Mouse (Mus musculus): ENCODE results near the gene Agbl4. TPM values are rescaled to one million over a fixed set of nuclear protein-coding genes. Genes with fewer than 3 reads are reported as not detected.
"Not testable (repeated sequence)": the region's sequence is repeated elsewhere in the genome, so short reads cannot be mapped to it uniquely, and the experiment has no call there.

The Agbl4 gene
- total RNA-seq, 4 experiments from 2014 or later: 21.6 to 24.3 (median 23.9) TPM

DNA sequence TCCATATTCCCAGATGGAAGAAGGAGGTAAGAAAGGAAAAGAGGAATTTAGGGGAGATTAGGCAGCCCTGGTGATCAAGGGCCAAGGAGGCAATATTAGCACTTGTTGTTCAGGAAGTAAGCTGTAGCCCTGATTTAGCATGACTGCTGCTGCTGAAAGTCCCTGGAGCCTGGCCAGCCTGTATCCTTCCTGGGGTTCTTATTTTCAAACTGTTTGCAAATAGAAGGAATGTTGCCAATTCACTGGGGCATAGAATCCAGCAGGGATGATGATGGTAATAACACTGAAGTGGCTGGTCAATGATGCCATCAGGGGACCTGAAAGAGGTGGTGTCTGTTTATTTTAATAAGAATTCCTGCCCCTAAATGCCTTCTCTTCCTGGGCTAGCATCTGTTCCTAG is 518.6 kb downstream of the Agbl4 start:
- DNase-seq (ENCODE audit: low spot score in 2 of 2): peak in 1 of 2 experiments; percentile 33

DNA sequence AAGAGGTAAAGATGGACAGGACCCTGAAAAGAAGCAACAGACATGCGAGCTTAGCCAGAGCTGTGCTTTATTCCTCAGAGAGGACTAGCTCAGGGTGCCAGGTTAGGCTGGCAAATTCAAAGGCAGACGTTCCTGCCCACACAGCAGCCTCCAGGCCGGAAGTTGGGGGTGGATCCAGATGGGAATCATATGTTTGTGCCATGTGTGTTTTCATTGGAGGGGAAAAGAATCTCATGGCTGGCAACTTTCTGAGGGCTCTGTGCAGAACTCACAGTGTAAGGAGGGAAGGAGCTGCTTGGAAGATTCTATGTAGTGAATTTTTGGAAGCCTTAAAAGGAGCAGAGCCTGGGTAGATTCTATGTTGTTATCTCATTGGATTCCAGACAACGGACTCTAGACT is 519.1 kb downstream of the Agbl4 start:
- peak; percentile 56 to 86 for DNase-seq (ENCODE audit: low spot score in 2 of 2)

DNA sequence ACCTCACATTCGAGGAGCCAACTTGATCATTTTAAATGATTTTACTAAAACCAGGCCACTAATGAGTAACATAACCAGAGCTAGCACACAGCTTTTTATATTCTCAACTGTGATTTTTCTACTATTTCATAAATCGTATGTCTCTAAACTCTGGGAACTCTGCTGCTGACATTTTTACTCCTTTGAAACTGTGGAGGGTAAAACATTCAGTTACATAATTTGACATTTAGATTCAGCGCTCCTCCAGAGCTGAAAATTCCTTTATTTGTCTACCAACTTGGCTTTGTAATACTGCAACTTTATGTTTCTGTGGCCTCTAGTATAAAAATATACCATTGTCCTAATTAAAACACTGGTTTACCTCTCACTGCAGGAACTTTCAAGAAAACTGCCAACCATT is 523.6 kb downstream of the Agbl4 start:
- no peak for DNase-seq (ENCODE audit: low spot score in 2 of 2)

DNA sequence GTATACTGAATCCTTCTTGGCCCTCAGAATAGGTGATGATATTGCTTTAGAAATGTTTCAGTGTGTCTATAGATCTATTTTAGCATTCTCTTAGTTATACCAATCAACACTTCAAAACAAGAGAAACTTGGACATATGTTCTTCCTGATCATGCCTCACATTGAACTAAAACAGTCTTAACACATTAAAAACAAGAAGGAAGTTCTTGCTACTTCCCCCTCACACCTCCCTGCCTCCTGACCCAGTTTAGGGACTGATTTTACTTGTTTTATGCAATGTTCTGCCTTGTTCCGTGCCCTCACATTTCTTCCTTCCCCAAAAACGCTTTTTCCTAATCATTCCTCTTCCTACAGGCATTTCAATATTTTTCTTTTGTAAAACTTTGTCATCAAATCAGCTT is 604.2 kb downstream of the Agbl4 start:
- peak in 1 of 2 experiments; percentile 16 for DNase-seq (ENCODE audit: low spot score in 2 of 2)

DNA sequence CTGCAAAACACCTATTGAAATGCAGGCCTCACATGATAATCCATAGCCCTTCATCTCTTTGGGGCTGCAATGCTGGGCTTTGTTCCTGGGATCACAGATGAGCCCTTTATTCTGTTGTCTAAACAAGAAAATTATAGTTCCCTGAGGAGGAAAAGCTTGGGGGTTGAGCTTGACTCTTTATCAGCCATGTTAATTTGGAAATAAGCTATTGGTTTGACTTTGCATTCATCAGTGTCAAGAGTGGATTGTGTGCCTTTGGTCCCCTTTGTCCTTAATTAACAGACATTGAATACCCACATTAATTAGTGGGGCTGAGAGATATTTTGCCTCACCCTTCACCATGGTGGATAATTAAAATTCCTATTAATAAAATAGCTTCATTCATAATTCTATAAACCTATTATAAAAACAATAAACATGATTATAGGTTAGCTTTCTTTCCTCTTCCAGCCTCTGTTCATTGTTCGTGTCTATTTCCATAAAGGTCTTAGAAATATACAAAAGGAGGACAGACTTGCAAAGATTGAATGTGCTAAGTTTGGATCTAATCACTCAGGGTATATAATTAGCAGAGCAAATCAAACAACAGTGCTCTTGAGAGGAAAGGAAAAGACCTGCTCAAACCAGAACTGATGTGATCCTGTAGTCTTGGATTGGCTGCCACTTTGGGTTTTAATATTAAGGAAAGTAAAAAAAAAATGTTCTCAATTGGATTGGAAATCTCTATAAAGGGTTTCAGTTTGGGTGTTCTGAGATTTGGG is 607.4 kb downstream of the Agbl4 start:
- no peak for DNase-seq (ENCODE audit: low spot score in 2 of 2)

DNA sequence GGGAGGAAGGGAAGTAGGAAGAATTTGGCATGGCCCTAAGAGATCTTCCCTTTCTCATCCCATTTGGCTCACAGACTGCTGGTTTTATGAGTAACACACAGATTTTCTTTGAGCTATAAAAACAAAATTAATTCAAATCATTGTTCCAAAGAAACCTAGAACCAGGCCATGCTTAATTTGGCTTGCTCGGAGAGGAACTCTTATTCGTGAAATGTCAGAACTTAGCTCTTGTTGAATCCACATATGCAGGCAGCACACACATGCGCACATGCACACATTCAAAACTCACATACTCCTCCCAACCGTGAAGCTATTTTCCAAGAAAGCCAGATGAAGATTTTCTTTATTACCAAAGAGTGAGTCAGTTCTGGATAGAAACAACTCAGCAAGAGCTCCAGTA is 621.9 kb downstream of the Agbl4 start:
- peak in 1 of 2 experiments; percentile 73 for DNase-seq (ENCODE audit: low spot score in 2 of 2)

DNA sequence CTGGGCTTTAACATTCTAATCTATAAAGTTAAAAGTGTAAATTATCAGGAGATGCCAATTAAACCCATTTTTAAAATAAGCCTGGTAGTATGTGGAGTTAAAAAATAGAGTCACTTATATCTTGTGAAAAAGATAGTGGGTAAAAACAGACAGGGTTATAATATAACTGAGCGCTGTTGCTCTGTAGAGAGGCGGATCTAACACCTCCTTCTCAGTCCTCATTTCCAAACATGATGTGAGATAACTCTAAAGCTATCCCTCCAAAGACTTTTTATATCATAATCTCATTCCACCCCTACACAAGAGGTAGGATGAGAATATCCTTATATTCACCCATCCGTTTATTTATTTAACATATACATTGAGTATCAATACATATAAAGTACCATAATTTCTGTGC is 669.9 kb downstream of the Agbl4 start:
- no peak for DNase-seq (ENCODE audit: low spot score in 2 of 2)

DNA sequence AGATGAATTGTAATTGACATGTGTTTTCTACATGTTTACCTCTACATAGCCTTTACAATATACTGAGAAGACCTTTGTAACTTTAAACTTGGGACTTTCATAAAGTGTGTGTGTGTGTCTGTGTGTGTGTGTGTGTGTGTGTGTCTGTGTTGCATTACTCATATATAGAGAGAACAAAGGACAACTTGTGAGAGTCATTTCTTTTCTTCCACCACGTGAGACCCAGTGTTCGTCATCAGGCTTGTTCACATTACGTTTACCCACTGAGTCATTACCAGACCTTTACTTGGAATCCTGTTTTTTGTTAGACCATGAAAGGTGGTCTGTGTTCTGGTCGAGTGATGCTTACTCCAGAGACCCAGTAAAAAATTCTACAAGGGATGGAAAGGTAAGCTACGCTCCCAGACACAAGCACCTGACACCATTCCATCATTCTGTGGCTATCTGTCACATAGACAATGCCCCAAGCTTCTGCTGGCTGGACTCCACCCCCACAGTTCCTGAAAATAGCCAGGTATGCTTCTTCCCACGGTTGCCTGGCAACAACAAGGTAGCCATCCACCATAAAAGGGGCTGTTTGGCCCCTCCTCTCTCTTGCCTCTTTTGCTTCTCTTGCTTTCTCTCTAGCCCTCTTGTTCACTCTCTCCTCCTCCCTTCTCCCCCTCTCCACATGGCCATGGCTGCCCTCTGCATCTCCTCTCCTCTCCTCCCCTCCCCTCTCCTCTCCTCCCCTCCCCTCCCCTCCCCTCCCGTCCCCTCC is 676.5 kb downstream of the Agbl4 start:
- no peak for DNase-seq (ENCODE audit: low spot score in 2 of 2)

DNA sequence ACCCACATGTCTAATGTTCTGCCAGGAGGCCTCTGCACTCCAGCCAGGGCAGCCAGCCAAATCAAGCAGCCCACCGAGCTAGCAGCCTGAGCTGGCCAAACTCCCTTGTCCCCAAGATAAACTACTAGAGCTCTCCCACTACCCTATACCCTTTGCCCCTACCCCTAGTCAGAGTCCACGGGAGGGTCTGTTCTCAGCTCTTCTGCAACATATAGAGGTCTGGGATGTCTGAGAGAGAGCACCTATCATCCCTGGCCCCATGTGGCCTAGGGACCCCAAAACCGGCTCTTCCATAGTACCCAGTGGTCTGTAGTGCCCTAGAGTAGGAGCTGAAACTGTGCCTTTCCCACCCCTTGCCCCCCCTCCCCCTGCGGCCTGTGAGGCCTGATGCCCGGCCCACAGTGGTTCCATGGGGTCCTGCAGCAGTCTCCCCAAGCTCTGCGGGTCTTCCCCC is 677.3 kb downstream of the Agbl4 start:
- DNase-seq (ENCODE audit: low spot score in 2 of 2): no peak

DNA sequence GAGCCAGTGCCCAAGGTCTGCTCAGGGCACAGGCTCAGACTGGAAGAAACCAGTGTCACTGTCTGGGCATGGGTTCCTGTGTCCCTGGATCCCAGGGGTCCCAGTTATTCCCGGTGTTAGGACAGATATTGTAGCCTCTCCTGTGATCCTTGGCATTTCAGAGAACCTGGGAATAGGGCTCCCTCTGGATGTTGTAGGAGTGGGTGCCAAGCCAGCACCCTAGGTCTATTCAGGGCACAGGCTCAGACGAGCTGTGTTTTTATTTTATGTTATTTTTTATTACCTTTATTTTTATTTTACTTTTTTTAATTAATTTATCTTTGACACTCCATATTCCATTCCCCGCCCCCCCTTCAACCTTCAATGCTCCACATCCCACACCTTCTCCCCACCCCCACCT is 680.3 kb downstream of the Agbl4 start:
- DNase-seq (ENCODE audit: low spot score in 2 of 2): no peak

DNA sequence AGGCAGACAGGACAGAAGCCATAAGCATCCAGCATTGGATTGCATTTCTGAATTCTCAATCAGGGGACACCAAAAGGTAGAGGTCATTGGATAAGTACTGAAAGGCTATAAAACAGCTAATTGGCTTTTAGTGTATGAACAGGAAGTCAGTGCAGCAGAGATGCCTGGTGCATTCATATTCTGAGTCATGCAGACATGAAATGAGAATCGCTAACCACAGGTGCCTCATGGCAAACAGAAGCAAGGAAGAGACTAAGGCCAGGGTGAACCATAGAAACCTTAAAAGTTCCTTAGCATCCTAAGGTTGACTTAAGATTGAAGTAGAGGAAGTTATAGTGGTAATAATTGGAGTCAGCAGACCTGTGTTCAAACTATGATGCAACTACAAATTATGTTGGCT is 687.9 kb downstream of the Agbl4 start:
- no peak for DNase-seq (ENCODE audit: low spot score in 2 of 2)

DNA sequence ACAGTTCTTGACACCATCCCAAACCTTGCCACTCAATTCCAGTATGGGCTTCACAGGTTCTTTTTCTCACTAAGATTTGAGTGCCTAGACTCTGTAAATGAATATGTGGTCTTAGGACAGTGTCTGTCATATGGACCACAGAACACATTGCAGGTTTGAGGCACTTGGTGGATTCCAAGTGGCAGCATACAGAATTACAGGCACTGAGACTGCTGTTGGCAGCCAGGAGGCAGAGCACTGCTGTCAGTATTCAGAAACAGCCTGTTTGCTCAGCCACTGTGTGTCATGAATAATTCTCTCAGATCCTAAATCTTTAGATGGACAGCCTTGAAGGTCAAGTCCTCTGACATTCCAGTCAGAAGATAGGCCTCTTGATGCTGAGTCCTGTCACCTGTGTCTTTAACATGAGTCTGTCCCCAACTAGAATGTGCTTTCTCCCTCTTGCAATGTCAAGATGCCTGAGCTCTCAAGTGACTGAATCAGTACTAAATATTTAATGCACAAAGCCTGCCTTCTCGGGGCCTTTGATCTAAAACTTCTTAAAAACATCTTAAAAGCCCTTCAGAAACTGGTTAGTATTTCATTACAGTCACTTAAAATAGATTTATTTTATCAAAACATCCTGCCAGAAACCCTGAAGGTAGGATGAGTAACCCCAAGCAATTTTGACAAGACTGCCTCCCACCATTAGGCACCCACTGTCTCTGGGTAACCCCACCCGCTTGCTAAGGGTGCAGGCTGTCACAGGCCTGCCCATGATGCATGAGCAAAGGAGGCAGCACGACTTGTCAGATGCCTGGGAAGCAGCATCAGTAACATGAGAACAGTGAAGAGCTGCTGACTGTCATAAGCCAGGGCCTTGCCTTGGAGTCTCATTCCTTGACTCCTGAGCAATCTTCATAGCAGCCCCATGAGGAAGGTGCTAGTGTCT is 739.0 kb downstream of the Agbl4 start:
- DNase-seq (ENCODE audit: low spot score in 2 of 2): no peak

DNA sequence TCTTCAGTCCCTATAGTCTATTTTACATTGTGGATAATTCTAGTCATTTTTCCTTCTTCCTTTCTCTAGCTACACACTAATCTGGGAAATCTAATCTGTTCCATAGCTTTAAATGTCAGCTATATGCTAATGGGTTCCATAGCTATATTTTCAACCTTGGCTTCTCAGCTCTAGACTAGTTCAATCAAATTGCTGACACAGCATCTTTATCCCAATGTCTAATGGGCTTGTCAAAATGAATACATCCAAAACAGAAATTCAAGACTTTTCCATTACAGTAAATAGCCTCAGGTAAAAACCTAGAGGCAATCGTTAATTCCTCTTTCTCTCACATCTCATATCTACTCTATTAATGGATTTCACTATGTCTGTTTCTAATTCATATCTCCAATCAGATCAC is 750.3 kb downstream of the Agbl4 start:
- no peak for DNase-seq (ENCODE audit: low spot score in 2 of 2)

DNA sequence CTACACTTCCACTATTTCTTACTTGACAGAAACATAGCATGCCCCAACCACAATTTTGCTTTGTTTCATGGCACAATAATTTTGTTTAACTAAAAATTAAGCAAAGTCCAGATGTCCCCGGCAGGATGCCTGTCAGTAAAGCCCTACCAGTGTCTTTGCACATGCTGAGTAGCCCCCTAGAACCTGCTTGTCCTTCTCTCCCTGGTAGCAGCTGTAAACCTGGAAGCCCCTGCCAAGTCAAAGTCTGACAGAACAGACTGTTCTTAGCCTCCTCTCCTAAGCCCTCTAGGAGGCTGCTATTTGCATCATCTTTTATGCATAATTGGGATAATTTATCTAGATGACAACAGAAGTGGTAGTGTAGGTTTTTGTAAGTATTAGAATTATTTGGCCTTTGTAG is 758.4 kb downstream of the Agbl4 start:
- no peak for DNase-seq (ENCODE audit: low spot score in 2 of 2)

DNA sequence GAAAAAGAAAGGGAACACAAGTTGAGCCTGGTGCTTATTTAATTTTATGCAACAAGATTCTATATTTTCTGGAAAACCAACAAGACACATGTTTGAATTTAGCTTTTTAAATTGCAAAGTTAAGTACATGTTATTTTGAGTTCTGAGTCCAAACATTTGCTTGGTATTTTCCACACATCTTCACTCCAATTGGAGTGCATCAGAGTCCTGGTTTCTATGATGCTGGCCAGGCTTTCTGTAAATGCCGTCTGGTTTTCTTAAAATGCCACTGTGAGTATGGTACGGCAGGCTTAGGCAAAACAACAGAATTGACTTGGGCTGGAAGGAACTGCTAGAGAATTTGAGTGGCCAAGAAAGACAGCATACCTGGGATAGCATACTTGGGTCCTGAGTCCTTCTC is 784.0 kb downstream of the Agbl4 start:
- DNase-seq (ENCODE audit: low spot score in 2 of 2): peak in 1 of 2 experiments; percentile 28

DNA sequence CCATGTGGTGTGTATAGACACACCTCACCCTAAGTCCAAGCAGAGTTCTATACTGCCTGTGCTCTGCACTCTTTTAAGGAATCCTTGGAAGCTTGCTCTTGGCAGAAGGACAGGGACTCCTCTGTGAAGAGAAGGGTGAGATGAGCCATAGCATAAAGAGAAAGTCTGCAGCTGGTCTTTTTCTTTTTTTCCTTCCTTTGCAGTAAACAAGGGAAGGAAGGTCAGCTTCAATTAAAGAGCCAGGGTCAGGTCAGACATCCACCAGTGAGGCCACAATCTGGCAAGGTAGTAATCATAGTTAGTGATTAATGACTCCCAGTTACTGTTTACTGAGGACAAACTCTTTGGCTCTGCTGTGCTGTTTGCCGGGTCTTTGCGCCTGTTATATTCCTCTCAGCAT is 802.6 kb downstream of the Agbl4 start:
- DNase-seq (ENCODE audit: low spot score in 2 of 2): no peak

DNA sequence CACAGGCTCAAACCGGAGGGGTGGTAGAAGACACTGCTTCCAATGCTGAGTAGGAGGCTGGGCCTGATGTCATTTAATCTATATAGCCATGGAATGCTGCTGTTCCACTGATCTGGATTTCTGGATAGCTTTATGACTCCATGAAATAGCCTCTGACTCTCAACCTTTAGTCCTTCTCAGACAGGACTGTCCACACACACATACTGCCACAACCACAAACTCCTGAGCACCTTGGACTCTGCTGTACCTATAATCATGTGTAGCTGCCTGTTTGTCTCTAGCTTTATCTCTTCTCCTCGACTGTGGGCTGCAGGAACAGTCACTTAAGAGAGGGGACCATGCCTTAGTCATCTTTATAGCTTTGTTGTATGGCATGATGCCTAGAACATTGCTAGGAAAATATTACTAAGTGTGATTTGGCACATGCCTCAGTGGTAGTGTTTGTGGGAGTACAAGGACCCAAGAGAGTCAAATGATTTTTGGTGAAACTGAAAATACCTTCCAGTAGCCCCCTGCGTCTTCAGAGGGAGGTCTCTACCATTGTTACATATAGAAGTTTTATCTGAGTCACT is 817.8 kb downstream of the Agbl4 start:
- DNase-seq (ENCODE audit: low spot score in 2 of 2): peak in 1 of 2 experiments; percentile 19

DNA sequence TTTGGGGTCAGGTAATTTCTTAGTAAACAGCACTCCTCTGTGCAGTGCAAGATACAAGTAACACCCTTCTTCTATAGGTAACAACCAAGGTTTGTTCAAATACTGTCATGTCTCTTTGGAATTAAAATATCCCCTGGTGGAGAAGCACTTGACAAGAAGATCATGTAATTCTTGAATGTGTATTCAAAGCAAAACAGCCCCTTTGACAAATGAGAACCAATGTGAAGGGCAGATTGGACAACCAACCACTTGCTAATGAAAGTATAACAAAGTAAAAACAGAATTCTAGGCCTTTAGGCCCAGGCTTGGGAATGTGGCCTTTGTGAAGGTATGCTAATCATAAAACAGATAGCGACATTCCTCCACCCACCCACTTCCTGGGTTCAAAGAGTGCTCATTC is 821.6 kb downstream of the Agbl4 start:
- not testable (repeated sequence) for DNase-seq (ENCODE audit: low spot score in 2 of 2)

DNA sequence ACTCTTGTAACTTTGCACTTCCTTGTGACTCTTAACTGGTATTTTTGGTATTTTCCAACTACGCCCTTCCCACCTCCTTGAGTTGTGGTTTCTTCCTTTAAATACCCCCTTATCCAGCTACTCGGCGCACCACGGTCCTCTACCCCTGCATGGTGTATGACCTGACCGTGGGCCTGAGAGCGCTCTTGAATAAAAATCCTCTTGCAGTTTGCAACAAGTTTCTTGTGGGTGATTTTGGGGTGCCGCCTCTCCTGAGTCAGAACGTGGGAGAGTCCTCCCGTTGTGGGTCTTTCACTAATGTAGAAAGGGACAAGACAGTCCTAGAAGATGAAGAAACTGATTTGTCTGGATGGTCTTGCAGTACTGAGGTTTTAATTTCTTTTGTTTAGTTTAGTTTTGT is 822.1 kb downstream of the Agbl4 start:
- not testable (repeated sequence) for DNase-seq (ENCODE audit: low spot score in 2 of 2)

DNA sequence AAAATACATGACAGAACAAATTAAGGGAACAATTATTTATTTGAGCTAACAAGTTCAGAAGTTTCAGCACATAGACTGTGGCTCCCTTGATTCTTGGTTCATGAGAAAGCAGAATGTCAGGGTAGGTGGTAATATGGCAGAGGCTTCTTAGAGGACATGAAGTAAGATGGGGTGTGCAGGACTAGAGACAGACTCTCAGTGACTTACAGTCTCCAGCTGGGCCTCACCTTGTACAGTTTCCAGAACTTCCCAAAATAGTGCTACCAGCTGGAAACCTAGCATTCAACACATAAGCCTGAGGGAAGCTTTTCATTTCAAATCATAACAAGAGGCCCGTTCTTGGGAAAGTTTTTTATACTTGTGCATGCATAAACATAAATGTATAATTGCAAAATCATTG is 836.4 kb downstream of the Agbl4 start:
- no peak for DNase-seq (ENCODE audit: low spot score in 2 of 2)

DNA sequence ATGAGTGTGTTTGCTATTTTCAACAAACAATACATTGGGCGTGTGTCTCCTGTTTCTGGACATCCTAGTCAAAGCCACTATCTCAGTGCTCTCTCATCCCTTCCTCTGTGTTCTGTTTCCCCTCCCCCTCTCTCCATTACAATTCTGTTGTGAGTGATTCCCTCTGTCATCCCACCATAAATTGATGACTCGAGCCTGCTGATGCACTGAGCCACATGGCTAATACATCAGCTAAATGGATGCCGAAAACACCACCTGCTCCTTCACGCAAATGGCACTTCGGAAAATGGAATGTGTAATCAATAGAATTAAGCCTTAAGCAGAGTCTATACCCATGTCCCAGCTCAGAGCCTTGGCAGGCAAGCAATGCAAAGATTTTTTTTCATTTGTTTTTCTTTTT is 854.5 kb downstream of the Agbl4 start:
- no peak for DNase-seq (ENCODE audit: low spot score in 2 of 2)

All from left cerebral cortex, adult 8-10 months (tissue).